ENCODE assay signal across 34 mouse cellular contexts in the genomic region with DNA sequence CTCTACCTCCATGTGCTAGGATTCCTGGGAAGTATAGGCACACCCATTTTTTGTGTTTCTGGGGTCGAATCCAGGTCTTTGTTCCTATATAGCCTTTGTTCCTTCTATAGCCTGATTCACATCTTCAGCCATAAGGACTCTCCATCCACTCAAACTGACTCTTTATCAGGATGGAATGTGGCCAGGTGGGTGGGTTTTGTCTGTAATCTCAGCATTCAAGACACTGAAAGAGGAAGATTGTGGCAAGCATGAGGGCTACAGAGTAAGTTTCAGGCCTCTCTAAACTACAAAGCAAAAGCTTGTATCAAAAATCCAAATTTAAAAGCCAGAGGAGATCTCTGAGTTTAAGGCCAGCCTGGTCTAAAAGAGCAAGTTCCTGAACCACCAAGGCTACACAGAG.
"Had no signal": no experiment of that assay in that cellular context is flagged by ENCODE, and none has a peak within 500 bp of the region (broad histone marks: within the 10 kb centered on the region; RNA-seq: fewer than 3 reads in every experiment).

No protein-coding gene starts in this region.

- H3K27me3 ChIP-seq: heart, embryonic 12.5 days; heart, embryonic 13.5 days; heart, embryonic 15.5 days; hindbrain, embryonic 12.5 days; hindbrain, embryonic 13.5 days; hindbrain, embryonic 15.5 days; intestine, embryonic 15.5 days; kidney, embryonic 15.5 days had no signal

- H3K4me1 ChIP-seq: heart, embryonic 15.5 days; hindbrain, embryonic 10.5 days; hindbrain, embryonic 12.5 days; hindbrain, embryonic 13.5 days; hindbrain, embryonic 15.5 days; intestine, embryonic 15.5 days; kidney, embryonic 15.5 days had no signal

- H3K9me3 ChIP-seq: heart, embryonic 10.5 days; heart, embryonic 15.5 days; hindbrain, embryonic 10.5 days; hindbrain, embryonic 12.5 days; hindbrain, embryonic 13.5 days; hindbrain, embryonic 15.5 days; intestine, embryonic 15.5 days; kidney, embryonic 15.5 days had no signal

- H3K36me3 ChIP-seq: heart, embryonic 10.5 days; heart, embryonic 12.5 days; heart, embryonic 13.5 days; heart, embryonic 15.5 days; hindbrain, embryonic 10.5 days; hindbrain, embryonic 12.5 days; hindbrain, embryonic 13.5 days; hindbrain, embryonic 15.5 days; intestine, embryonic 15.5 days; kidney, embryonic 15.5 days had no signal

- H3K9ac ChIP-seq: heart, embryonic 12.5 days; heart, embryonic 13.5 days; heart, embryonic 15.5 days; hindbrain, embryonic 12.5 days; hindbrain, embryonic 13.5 days; hindbrain, embryonic 14.5 days; hindbrain, embryonic 15.5 days; intestine, embryonic 15.5 days; kidney, embryonic 15.5 days had no signal

- H3K4me3 ChIP-seq: heart, embryonic 10.5 days; heart, embryonic 12.5 days; heart, embryonic 13.5 days; heart, embryonic 15.5 days; hindbrain, embryonic 10.5 days; hindbrain, embryonic 12.5 days; hindbrain, embryonic 13.5 days; hindbrain, embryonic 15.5 days; intestine, embryonic 15.5 days; kidney, embryonic 15.5 days; layer of hippocampus, adult 2 months had no signal

- H3K4me2 ChIP-seq: heart, embryonic 11.5 days; heart, embryonic 12.5 days; heart, embryonic 13.5 days; heart, embryonic 15.5 days; hindbrain, embryonic 12.5 days; hindbrain, embryonic 13.5 days; hindbrain, embryonic 14.5 days; hindbrain, embryonic 15.5 days; intestine, embryonic 15.5 days; kidney, embryonic 15.5 days had no signal

- ATAC-seq: hindbrain, embryonic 16.5 days; hindbrain, postnatal 0 days; inflammation-experienced regulatory T-cells, adult 6 months; intestine, embryonic 15.5 days; intestine, embryonic 16.5 days; intestine, postnatal 0 days had no signal

- H3K27ac ChIP-seq: heart, embryonic 10.5 days; heart, embryonic 13.5 days; heart, embryonic 15.5 days; hindbrain, embryonic 10.5 days; hindbrain, embryonic 12.5 days; hindbrain, embryonic 13.5 days; hindbrain, embryonic 14.5 days; hindbrain, embryonic 15.5 days; hindbrain, postnatal 0 days; intestine, embryonic 15.5 days; kidney, embryonic 15.5 days; kidney, postnatal 0 days; layer of hippocampus, adult 2 months had no signal

- DNase-seq: heart, postnatal 10 days; heart, postnatal 14 days; heart, postnatal 36 days; heart, postnatal 4 days; kidney, adult 11 months; kidney, adult 18-20 months; kidney, adult 2 months; kidney, adult 8-10 months; kidney, adult 9 months; kidney, postnatal 10 days; kidney, postnatal 14 days; kidney, postnatal 25 days; kidney, postnatal 36 days; layer of hippocampus, adult 9-11 months; layer of hippocampus, postnatal 36 days had no signal
